Mouse (Mus musculus): ENCODE data around the gene C2cd5. TPM values are rescaled to one million over a fixed set of nuclear protein-coding genes. Genes with fewer than 3 reads are reported as not detected.

Gene C2cd5
- total RNA-seq, 1 experiment: 26.5 TPM

- DNase-seq (ENCODE audit: low read depth, low spot score): no peak
Observed at GRCm38 (mm10) chr6:142979665-142980660, 120.0 kb downstream of the C2cd5 start.

GRCm38 (mm10) chr6:142977221-142977620, 122.7 kb downstream of the C2cd5 start:
- no peak overlapping the region for H3K9ac ChIP-seq (ENCODE audit: insufficient read depth, low read depth, low read length, poor library complexity, severe bottlenecking)
- no peak for TF ChIP-seq CHD2 (IDR thresholded peaks at IDR 0.05; ENCODE audit: low read depth, low read length)
- TF ChIP-seq ZC3H11A (IDR thresholded peaks at IDR 0.05; ENCODE audit: borderline replicate concordance, low read depth, low read length): 0 out of 2 replicates have a peak, but pooled peaks have one; percentile 3
- no peaks in the 10 kb centered on the region for H3K9me3 ChIP-seq (ENCODE audit: control insufficient read depth, insufficient read depth, low read depth, low read length)
- peaks cover 2 to 8% of the 10 kb centered on the region in 2 experiments for H3K4me1 ChIP-seq (ENCODE audit: control insufficient read depth in 2 of 2, insufficient read depth in 2 of 2, low read length in 2 of 2, poor library complexity in 1 of 2)
- in situ Hi-C loops (cut with MboI; ENCODE audit: low sequenced_read_pairs in 2 of 2, unreplicated experiment in 2 of 2): no loop called here
- no peak overlapping the region for H3K4me3 ChIP-seq (ENCODE audit: insufficient read depth in 1 of 2, low read depth in 1 of 2, low read length in 2 of 2, poor library complexity in 1 of 2, severe bottlenecking in 1 of 2)
- peaks cover 2% of the 10 kb centered on the region; the same call in 1 of the 2 replicates for H3K36me3 ChIP-seq (ENCODE audit: control insufficient read depth, insufficient read depth, low read length, poor library complexity, severe bottlenecking)
- DNase-seq (ENCODE audit: low read depth, low spot score): no peak
- H3K27ac ChIP-seq (ENCODE audit: insufficient read depth, low read depth, low read length, poor library complexity, severe bottlenecking): no peak overlapping the region

More at GRCm38 (mm10) chr6:142979665-142980660, 120.0 kb downstream of the C2cd5 start:
- TF ChIP-seq ZC3H11A (IDR thresholded peaks at IDR 0.05; ENCODE audit: borderline replicate concordance, low read depth, low read length): no peak
- Histone ChIP-seq H3K36me3 (ENCODE audit: control insufficient read depth, insufficient read depth, low read length, poor library complexity, severe bottlenecking) (peaks cover 2% of the 10 kb centered on the region; the same call in 1 of the 2 replicates), H3K4me1 (ENCODE audit: control insufficient read depth in 2 of 2, insufficient read depth in 2 of 2, low read length in 2 of 2, poor library complexity in 1 of 2) (peaks cover 2 to 10% of the 10 kb centered on the region in 2 experiments), H3K9ac (ENCODE audit: insufficient read depth, low read depth, low read length, poor library complexity, severe bottlenecking) (no peak overlapping the region), H3K9me3 (ENCODE audit: control insufficient read depth, insufficient read depth, low read depth, low read length) (no peaks in the 10 kb centered on the region), H3K27ac (ENCODE audit: insufficient read depth, low read depth, low read length, poor library complexity, severe bottlenecking) (no peak overlapping the region), H3K4me3 (ENCODE audit: insufficient read depth in 1 of 2, low read depth in 1 of 2, low read length in 2 of 2, poor library complexity in 1 of 2, severe bottlenecking in 1 of 2) (no peak overlapping the region)
- in situ Hi-C loops (cut with MboI; ENCODE audit: low sequenced_read_pairs in 2 of 2, unreplicated experiment in 2 of 2): no loop called here

GRCm38 (mm10) chr6:142973289-142973688, 126.7 kb downstream of the C2cd5 start:
- no peak for DNase-seq (ENCODE audit: low read depth, low spot score)
- Histone ChIP-seq H3K36me3 (ENCODE audit: control insufficient read depth, insufficient read depth, low read length, poor library complexity, severe bottlenecking) (no peaks in the 10 kb centered on the region; the same call in 1 of the 2 replicates), H3K9ac (ENCODE audit: insufficient read depth, low read depth, low read length, poor library complexity, severe bottlenecking) (no peak overlapping the region), H3K27ac (ENCODE audit: insufficient read depth, low read depth, low read length, poor library complexity, severe bottlenecking) (no peak overlapping the region), H3K4me3 (ENCODE audit: insufficient read depth in 1 of 2, low read depth in 1 of 2, low read length in 2 of 2, poor library complexity in 1 of 2, severe bottlenecking in 1 of 2) (no peak overlapping the region), H3K9me3 (ENCODE audit: control insufficient read depth, insufficient read depth, low read depth, low read length) (no peaks in the 10 kb centered on the region), H3K4me1 (ENCODE audit: control insufficient read depth in 2 of 2, insufficient read depth in 2 of 2, low read length in 2 of 2, poor library complexity in 1 of 2) (peaks cover 0 to 2% of the 10 kb centered on the region in 2 experiments; a peak in 2 of 4 replicates)
- TF ChIP-seq CHD2 (IDR thresholded peaks at IDR 0.05; ENCODE audit: low read depth, low read length) (no peak), ZC3H11A (IDR thresholded peaks at IDR 0.05; ENCODE audit: borderline replicate concordance, low read depth, low read length) (no peak), MAFK (IDR thresholded peaks at IDR 0.05; ENCODE audit: insufficient read depth, low read depth, low read length) (no peak)
- in situ Hi-C loops (cut with MboI; ENCODE audit: low sequenced_read_pairs in 2 of 2, unreplicated experiment in 2 of 2): no loop called here

- Histone ChIP-seq H3K27ac (ENCODE audit: insufficient read depth, low read depth, low read length, poor library complexity, severe bottlenecking) (no peak overlapping the region), H3K36me3 (ENCODE audit: control insufficient read depth, insufficient read depth, low read length, poor library complexity, severe bottlenecking) (no peaks in the 10 kb centered on the region; the same call in 1 of the 2 replicates), H3K4me3 (ENCODE audit: insufficient read depth in 1 of 2, low read depth in 1 of 2, low read length in 2 of 2, poor library complexity in 1 of 2, severe bottlenecking in 1 of 2) (no peak overlapping the region), H3K4me1 (ENCODE audit: control insufficient read depth in 2 of 2, insufficient read depth in 2 of 2, low read length in 2 of 2, poor library complexity in 1 of 2) (no peaks in the 10 kb centered on the region; a peak in 1 of 4 replicates), H3K9me3 (ENCODE audit: control insufficient read depth, insufficient read depth, low read depth, low read length) (no peaks in the 10 kb centered on the region), H3K9ac (ENCODE audit: insufficient read depth, low read depth, low read length, poor library complexity, severe bottlenecking) (no peak overlapping the region)
- no peak for DNase-seq (ENCODE audit: low read depth, low spot score)
- TF ChIP-seq ZNF384 (IDR thresholded peaks at IDR 0.05; ENCODE audit: low read depth, low read length) (no peak), HCFC1 (IDR thresholded peaks at IDR 0.05; ENCODE audit: borderline replicate concordance, insufficient read depth, low read length) (no peak), CHD2 (IDR thresholded peaks at IDR 0.05; ENCODE audit: low read depth, low read length) (no peak)
- in situ Hi-C loops (cut with MboI; ENCODE audit: low sequenced_read_pairs in 2 of 2, unreplicated experiment in 2 of 2): no loop called here
Observed at GRCm38 (mm10) chr6:142972205-142972604, 127.7 kb downstream of the C2cd5 start.

GRCm38 (mm10) chr6:142967407-142967806, 132.5 kb downstream of the C2cd5 start:
- no peaks in the 10 kb centered on the region for H3K9me3 ChIP-seq (ENCODE audit: control insufficient read depth, insufficient read depth, low read depth, low read length)
- in situ Hi-C loops (cut with MboI; ENCODE audit: low sequenced_read_pairs in 2 of 2, unreplicated experiment in 2 of 2): no loop called here
- H3K4me3 ChIP-seq (ENCODE audit: insufficient read depth in 1 of 2, low read depth in 1 of 2, low read length in 2 of 2, poor library complexity in 1 of 2, severe bottlenecking in 1 of 2): no peak overlapping the region
- DNase-seq (ENCODE audit: low read depth, low spot score): no peak
- H3K27ac ChIP-seq (ENCODE audit: insufficient read depth, low read depth, low read length, poor library complexity, severe bottlenecking): no peak overlapping the region
- H3K4me1 ChIP-seq (ENCODE audit: control insufficient read depth in 2 of 2, insufficient read depth in 2 of 2, low read length in 2 of 2, poor library complexity in 1 of 2): 0 out of 4 replicates have a peak, but pooled peaks cover 0 to 2% of the 10 kb centered on the region in 2 experiments
- H3K9ac ChIP-seq (ENCODE audit: insufficient read depth, low read depth, low read length, poor library complexity, severe bottlenecking): no peak overlapping the region
- no peak for TF ChIP-seq ZC3H11A (IDR thresholded peaks at IDR 0.05; ENCODE audit: borderline replicate concordance, low read depth, low read length)
- no peak for TF ChIP-seq HCFC1 (IDR thresholded peaks at IDR 0.05; ENCODE audit: borderline replicate concordance, insufficient read depth, low read length)
- no peak for TF ChIP-seq CHD2 (IDR thresholded peaks at IDR 0.05; ENCODE audit: low read depth, low read length)
- TF ChIP-seq MAFK (IDR thresholded peaks at IDR 0.05; ENCODE audit: insufficient read depth, low read depth, low read length): no peak
- TF ChIP-seq ZNF384 (IDR thresholded peaks at IDR 0.05; ENCODE audit: low read depth, low read length): no peak
- no peaks in the 10 kb centered on the region for H3K36me3 ChIP-seq (ENCODE audit: control insufficient read depth, insufficient read depth, low read length, poor library complexity, severe bottlenecking)

All from ES-E14 (cell line).